Mouse (Mus musculus): ENCODE data around the gene Ppm1g. TPM values are rescaled to one million over a fixed set of nuclear protein-coding genes. Genes with fewer than 3 reads are reported as not detected.
A peak's percentile ranks its signal among the peaks of the same experiment; 100 is the strongest.

Gene Ppm1g
- total RNA-seq, 2 experiments from 2014 or later, result 41.1 to 45.7 TPM

GRCm38 (mm10) chr5:31195671-31196070 lies 24.8 kb downstream of the Ppm1g start:
- no peak for TF ChIP-seq CTCF (IDR thresholded peaks at IDR 0.05)
- Histone ChIP-seq H3K27ac (no peak overlapping the region), H3K4me3 (no peak overlapping the region)
- no peak for DNase-seq
- intact Hi-C loops (cut with DNase I), result no loop called here

- H3K27ac ChIP-seq, result no peak overlapping the region
- no peak for TF ChIP-seq CTCF (IDR thresholded peaks at IDR 0.05)
- intact Hi-C loops (cut with DNase I), result no loop called here
- peak overlapping the region; percentile 81 for H3K4me3 ChIP-seq
- no peak for DNase-seq
These were observed 25.7 kb downstream of the Ppm1g start for GRCm38 (mm10) chr5:31194486-31195485.

- no peak for DNase-seq
- peak overlapping the region; percentile 93 for H3K27ac ChIP-seq
- no peak for TF ChIP-seq CTCF (IDR thresholded peaks at IDR 0.05)
- intact Hi-C loops (cut with DNase I), result no loop called here
- peak overlapping the region; percentile 81 for H3K4me3 ChIP-seq
These were observed 26.7 kb downstream of the Ppm1g start for GRCm38 (mm10) chr5:31193631-31194281.

GRCm38 (mm10) chr5:31192939-31193630 lies 27.4 kb downstream of the Ppm1g start, which contains the start of the genes Snx17 and Eif2b4:
Gene Snx17 (plus strand): TSS chr5:31193227.
Gene Eif2b4 (minus strand): TSS chr5:31193430.
- H3K27ac ChIP-seq, result peak within 1 kb of the TSS; percentile 93
- DNase-seq, result peak; percentile 99
- H3K4me3 ChIP-seq, result peak within 1 kb of the TSS; percentile 81
- intact Hi-C loops (cut with DNase I), result no loop called here
- peak; percentile 66 for TF ChIP-seq CTCF (IDR thresholded peaks at IDR 0.05)

- H3K27ac ChIP-seq, result peak overlapping the region; percentile 93
- peak; percentile 88 for DNase-seq
- intact Hi-C loops (cut with DNase I), result no loop called here
- TF ChIP-seq CTCF (IDR thresholded peaks at IDR 0.05), result no peak
- H3K4me3 ChIP-seq, result peak overlapping the region; percentile 81
These were observed 28.2 kb downstream of the Ppm1g start for GRCm38 (mm10) chr5:31192045-31192938.

- no peak for DNase-seq
- intact Hi-C loops (cut with DNase I), result no loop called here
- no peak for TF ChIP-seq CTCF (IDR thresholded peaks at IDR 0.05)
- Histone ChIP-seq H3K4me3 (no peak overlapping the region), H3K27ac (no peak overlapping the region)
These were observed 30.3 kb downstream of the Ppm1g start for GRCm38 (mm10) chr5:31190201-31190600.

- DNase-seq, result no peak
- no peak overlapping the region for H3K4me3 ChIP-seq
- peak; percentile 42; the same call in 1 of the 2 replicates for TF ChIP-seq CTCF (IDR thresholded peaks at IDR 0.05)
- intact Hi-C loops (cut with DNase I), result no loop called here
- H3K27ac ChIP-seq, result no peak overlapping the region
These were observed 32.2 kb downstream of the Ppm1g start for GRCm38 (mm10) chr5:31188223-31188840.

GRCm38 (mm10) chr5:31183678-31184077 lies 36.8 kb downstream of the Ppm1g start:
- no peak overlapping the region for H3K27ac ChIP-seq
- intact Hi-C loops (cut with DNase I), result loop anchor here (5.0 kb wide), 1 partner anchor 39 kb away; the partner anchor contains the start of gene Ppm1g
- H3K4me3 ChIP-seq, result no peak overlapping the region
- no peak for TF ChIP-seq CTCF (IDR thresholded peaks at IDR 0.05)
- DNase-seq, result no peak

GRCm38 (mm10) chr5:31181183-31181770 lies 39.2 kb downstream of the Ppm1g start:
- H3K27ac ChIP-seq, result peak overlapping the region; percentile 97; the same call in 1 of the 2 replicates
- no peak for TF ChIP-seq CTCF (IDR thresholded peaks at IDR 0.05)
- no peak for DNase-seq
- intact Hi-C loops (cut with DNase I), result loop anchor here (5.0 kb wide), 1 partner anchor 41 kb away; the partner anchor contains the start of gene Ppm1g
- no peak overlapping the region for H3K4me3 ChIP-seq

GRCm38 (mm10) chr5:31179766-31180630 lies 40.5 kb downstream of the Ppm1g start, which contains the start of the genes Gm29609 and Gtf3c2:
Gene Gm29609 (minus strand): TSS chr5:31179911.
Gene Gtf3c2 (minus strand): TSS chr5:31180144.
- Histone ChIP-seq H3K27ac (peak within 1 kb of the TSS; percentile 97), H3K4me3 (peak within 1 kb of the TSS; percentile 91)
- TF ChIP-seq CTCF (IDR thresholded peaks at IDR 0.05), result peak; percentile 8; the same call in 1 of the 2 replicates
- peak; percentile 93 for DNase-seq
- intact Hi-C loops (cut with DNase I), result loop anchor here (2.0 to 5.0 kb wide), 2 partner anchors 25 to 42 kb away; partner anchors contain the start of genes Mpv17 and Ppm1g
